Mouse (Mus musculus) G1E (cell line): ENCODE measurements around the gene Rab3d.

Experiments used
- CTCF ChIP-seq: IDR thresholded peaks from 2 replicates; pipeline ENCODE4 v1.5.1; 2012; ENCODE audit warnings: low read depth, low read length, inconsistent platforms, mixed read lengths
- GATA1 ChIP-seq: IDR thresholded peaks from 2 replicates; pipeline ENCODE4 v1.6.1; 2012; ENCODE audit warnings: borderline replicate concordance, low read length, inconsistent platforms, mixed read lengths
- POLR2AphosphoS5 ChIP-seq: IDR thresholded peaks from 2 replicates; pipeline ENCODE4 v1.6.1; 2012; ENCODE audit warnings: low read depth, low read length, inconsistent platforms; ENCODE audit not compliant: insufficient replicate concordance
- TAL1 ChIP-seq: conservative IDR thresholded peaks from 2 replicates; pipeline ENCODE4 v1.6.1; 2012; ENCODE audit warnings: low read depth, low read length, inconsistent platforms, mixed read lengths

DNA sequence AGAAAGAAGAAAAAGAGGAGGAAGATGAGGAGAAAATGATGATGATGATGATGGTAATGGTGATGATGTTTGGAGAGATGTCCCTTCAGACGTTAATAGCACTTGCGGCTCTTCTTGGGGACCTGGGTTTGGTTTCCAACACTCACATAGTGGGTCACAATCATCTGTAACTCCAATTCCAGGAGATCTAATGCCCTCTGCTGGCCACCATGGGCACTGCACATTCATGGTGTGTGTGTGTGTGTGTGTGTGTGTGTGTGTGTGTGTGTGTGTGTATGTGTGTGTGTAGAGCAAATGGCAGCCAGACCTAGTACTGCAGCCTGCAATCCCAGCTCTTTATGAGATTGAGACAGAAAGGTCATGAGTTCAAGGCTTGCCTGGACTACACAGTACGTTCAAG is 34.0 kb upstream of the Rab3d start:
- TF ChIP-seq CTCF: no peak
- TF ChIP-seq TAL1: no peak
- TF ChIP-seq GATA1: no peak
- TF ChIP-seq POLR2AphosphoS5: no peak
